Mouse (Mus musculus) cerebellum, adult 18-20 months (tissue): ENCODE data around the gene Sorl1.

Experiments
- DNase-seq, 2 experiments: peaks; one replicate each; pipeline ENCODE4 v3.0.0; 2021

The Sorl1 gene

DNA sequence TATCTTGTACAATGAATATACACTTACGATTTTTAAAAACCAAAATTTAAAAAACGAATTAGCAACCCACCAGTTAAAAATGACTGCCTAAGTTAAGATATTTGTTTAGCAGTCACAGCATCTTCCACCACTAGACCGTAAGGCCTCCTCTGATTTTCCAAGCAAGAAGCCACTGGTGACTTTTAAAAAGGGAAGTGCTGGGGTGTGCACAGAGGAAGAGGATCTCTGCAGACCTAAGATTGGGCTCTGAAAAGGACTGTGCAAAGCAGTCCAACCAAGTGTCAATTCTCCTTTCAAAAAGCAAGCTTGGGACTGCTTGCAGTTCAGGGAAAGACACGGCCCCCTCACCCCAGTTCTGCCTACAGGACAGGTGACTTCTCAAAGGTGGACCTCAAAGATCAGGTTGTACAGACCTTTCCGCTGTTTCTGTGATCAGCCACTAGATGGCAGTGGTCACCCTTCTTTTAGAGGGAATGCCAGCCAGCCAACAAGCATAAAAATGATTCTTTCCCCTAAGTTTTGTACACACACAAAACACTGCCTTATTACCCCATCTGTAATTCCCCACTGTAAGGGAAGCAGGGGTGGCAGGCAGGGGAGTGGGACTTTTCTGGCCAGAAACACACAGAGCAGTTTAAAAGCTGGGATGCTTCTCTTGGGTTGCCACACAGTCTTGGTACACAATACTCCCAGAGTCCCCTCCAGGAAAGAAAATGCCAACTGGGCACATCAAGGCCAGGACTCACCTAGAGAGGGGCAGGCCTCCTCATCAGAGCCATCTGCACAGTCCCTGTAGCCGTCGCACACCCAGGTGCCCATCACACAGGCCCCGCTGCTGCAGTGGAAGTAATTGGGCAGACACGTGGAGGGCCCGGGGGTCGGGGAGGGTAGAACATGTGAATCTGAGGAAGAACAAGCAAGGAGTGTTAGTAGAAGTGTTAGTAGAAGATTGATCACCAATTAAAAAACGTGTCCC lies 124.3 kb downstream of the Sorl1 start:
- peak; percentile 66 to 67 for DNase-seq

DNA sequence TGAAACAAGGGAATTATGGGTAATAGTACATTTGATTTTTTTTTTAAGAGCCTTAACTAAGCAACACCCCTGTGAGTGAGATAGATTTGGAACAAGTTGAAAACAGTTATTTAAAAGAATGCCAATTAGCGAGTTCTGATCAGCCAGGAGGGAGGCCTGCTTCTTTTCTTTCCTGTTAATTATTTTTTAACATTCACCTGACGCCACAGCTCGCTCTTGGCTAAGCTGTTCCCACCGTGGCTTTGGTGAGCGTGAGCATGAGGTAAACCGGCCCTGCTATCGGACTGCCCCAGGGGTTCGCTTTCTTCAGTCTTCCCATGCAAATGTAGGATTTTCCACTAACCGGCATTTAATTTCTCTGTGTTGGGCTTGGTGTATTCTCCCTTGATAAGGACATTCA lies 128.8 kb downstream of the Sorl1 start:
- no peak for DNase-seq

DNA sequence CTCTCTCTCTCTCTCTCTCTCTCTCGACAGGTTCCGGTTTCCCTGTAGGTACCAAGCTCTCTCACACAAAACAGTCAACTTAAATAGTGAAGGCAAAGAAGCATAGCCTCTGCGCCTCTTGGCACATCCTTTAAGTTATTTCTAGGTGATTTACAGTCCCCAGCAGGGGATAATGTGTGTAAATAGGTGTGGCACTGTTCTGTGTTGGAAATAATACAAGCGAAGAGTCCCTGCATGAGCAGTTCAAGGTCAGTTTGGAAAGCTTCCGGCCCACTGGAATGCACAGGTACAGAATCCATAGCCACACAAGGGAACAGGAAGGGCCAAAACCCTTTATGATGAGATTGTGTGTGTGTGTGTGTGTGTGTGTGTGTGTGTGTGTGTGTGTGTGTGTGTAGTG lies 130.3 kb downstream of the Sorl1 start:
- DNase-seq, result no peak

DNA sequence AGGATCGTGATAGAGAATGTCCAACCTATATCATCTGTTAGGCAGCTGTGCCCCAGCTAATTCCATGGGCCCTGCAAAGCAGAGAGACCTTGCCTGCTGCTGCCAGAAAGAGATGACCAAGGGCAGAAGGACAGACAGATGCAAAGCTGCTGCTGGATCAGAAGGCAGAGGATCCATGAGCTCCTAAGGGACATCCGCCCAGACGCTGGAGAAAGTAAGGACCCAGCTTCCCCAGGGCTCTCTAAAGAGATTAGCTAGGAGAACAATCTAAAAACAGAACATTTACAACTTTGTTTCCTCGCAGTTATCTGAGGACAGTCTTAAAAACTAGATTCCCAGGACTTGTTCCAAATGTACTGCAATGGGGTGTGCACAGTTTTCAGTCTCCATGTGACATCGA lies 131.3 kb downstream of the Sorl1 start:
- DNase-seq, result no peak

DNA sequence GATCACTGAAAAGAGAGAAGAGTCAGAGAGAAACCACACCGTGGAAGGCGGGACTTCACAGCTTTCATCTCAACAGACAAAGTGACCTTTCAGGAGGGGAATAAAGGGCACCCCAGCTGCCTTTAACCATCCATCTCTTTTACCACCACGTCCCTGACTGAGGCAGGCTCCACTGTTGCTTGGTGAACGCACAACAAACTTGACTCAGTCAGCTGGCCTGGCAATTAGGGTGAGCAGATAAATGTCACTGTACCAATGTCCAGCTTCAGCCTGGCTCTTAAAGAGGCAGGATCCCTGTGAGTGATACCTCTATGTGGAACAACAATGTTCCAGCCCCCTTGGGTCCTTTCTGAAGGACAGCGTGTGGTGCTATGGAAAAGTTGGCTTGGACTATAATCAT lies 138.5 kb downstream of the Sorl1 start:
- no peak for DNase-seq

DNA sequence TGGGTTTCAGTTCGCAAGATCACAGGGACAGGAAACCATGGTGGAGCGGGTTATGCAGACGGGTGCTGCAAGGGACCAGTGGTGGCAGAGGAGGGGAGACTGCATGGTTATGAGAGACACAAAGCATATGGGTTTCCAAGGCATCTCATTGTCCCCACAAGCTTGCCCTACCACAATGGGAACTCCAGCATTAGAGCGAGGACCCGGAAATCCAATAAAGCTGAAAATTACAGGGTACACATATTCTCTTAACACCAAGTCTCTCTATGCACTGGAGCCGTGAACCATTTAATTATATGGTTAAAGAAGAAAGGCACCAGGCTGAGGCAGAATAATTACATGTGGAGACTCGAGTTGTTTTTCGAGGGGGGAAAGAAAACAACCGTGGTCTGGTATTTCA lies 139.0 kb downstream of the Sorl1 start:
- no peak for DNase-seq

DNA sequence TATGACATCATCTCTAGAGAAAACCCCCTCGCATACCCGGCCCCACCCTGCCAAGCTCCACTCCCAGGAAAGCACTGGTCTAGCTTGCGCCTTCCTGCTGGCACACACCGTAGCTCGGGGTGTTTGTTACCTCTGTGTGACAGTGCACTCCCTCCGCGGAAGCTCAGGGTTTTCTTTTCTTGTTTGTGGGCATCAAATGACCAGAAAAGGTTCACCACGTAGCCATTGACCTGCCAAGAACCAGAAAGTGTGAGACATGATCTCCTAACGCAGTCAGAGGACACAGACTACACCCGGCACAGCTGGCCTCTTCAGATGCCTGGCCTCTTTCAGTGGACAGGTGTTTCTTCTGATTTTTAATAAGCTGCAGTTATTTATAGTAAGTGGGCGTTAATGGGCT lies 139.8 kb downstream of the Sorl1 start:
- DNase-seq, result no peak

DNA sequence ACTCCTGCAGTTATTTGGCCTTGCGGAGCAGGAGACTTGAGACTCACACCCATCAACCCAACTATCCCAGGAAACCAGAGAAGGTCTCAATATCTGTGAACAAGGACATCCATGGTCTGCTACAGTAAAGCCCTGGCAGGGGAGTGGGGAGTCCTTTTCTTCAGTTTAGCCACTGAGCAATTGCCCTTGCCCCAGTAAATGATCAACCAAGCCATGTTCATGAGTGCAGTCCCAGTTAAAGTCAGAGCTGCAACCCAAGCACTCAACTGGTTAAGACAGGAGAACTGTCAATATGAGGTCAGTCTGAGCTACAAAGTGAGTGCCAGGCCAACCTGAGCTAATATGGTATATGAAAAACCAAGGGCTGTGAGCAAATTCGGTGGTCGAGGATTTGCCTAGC lies 140.8 kb downstream of the Sorl1 start:
- no peak for DNase-seq

DNA sequence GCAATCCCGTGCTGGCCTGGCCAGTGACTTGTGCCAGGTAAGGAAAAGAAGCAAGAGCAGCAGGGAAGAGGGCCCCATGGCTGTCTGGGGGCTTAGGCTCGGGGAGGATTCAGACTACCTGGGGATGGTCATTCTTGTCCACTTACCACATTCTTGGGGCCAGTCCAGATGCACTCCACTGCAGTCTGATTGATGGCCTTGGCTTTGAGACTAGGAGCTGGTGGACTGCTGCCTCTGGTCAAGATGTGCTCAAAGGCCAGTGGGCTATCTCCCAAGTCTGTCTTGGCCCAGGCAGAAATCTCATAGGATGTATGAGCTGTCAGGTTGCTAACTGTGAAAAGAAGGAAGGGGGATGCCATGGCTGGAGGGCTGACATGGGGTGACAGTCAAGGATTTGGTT lies 141.3 kb downstream of the Sorl1 start:
- DNase-seq, result no peak

DNA sequence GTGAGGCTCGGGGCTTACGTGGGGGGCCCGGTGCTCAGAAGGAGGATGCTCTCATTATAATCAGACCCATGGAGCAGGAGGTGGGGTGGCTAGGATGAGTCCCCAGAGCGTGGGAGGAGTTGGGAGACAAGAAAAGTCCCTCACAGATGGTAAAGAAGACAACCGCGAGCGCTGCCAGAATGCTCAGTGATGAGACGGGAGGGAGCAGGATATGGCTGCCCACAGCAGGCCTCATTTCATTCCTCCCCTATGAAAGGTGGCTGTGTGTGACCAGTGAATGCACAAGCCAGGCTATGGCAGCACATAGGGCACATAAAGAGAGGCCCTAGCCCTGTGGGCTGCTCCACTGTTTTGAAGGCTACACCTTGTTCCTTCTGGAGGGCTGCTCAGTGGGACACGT lies 142.1 kb downstream of the Sorl1 start:
- DNase-seq, result peak; percentile 49 to 57

DNA sequence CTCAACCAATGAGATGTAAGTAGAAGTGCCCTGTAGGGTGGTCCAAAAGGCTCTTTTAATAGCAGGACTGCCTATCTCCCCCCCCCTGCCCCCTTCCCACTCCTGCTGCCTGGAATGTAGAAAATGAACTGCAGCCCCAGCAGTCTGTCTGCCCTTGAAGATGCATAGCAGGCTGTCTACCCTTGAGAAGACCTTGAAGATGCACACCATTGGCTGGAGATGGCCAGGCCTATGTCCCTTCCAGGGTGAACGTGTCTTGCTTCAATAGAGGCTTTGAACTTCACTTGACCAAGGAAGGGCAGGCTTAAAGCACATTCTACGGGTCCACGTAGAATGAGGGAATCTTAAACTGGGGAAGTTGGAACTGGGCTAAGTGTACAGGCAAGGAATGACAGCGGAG lies 142.8 kb downstream of the Sorl1 start:
- DNase-seq, result no peak

DNA sequence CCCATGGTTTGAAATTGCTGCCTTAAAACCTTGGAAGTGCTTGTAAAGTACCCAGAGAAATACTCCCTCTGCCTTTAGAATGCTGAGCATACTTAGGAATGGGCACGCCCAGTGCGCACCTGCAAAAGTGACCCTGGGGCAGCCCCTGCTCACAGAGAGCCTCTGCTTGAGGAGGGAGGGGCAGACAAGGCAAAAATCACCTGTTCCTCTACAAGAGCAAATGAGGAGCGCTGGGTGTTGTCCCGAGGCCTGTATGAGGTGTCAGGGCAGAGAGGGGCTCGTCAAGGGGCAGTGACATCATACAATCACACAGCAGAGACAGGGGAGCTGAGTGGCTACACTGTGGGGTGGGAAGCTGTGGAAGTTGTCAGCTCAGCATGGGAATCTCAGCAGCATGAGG lies 143.3 kb downstream of the Sorl1 start:
- DNase-seq, result no peak

DNA sequence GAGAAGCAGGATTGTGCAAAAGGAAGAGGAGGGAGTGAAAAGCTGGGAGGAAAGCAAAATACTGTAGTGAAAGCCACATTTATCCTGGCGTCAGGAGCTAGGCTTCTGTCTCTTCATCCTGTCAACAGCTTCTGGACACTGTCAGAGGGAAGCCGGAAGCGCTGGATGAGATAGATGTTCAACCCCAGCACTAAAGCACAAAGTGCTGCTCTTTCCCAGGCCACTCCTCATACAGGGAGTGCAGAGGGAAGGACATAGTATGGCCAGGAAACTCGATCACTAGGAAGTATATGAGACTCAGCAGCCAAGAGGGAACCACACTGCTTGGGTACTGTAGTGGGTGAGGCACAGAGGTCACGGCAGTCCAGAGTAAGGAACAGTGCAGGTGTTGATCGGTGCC lies 145.7 kb downstream of the Sorl1 start:
- DNase-seq, result no peak

DNA sequence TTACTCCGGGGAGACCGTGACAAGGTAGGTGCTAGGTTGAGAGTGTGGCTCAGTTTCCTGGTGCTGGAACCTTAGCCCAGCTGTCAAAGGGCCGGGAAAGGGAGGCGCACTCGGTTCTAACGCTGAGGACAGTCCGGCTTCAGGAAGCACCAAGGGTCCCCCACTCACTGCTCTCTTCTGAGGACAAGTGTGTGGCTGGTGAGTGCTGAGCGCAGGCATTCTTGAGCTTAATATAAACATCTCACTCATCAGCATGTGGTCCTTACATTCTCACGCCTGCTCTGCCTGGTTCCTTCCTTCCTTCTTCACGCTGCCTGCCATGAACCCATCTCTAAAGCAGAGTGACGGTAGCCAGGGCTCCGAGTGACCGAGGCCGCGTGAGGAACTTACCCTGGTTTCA lies 148.1 kb downstream of the Sorl1 start:
- DNase-seq, result no peak

DNA sequence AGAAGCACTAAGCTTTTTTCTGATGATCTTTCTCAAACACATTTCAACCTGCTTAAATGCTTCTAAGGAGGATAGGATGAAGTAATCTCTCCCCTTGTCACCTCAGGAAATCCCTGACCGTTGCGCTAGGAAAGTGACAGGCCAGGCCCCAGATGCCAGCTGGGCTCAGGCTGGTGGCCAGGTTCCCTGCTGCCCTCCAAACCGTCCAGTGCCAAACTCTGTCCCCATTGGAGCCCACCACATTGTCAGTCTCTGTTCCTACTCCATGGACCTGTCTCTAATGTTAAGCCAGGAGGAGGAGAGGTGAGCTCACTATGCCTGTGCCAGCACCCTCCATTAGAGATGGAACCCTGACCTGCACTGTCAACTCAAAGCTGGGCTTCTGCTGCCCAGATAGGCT lies 149.4 kb downstream of the Sorl1 start:
- peak; percentile 46 to 54 for DNase-seq

DNA sequence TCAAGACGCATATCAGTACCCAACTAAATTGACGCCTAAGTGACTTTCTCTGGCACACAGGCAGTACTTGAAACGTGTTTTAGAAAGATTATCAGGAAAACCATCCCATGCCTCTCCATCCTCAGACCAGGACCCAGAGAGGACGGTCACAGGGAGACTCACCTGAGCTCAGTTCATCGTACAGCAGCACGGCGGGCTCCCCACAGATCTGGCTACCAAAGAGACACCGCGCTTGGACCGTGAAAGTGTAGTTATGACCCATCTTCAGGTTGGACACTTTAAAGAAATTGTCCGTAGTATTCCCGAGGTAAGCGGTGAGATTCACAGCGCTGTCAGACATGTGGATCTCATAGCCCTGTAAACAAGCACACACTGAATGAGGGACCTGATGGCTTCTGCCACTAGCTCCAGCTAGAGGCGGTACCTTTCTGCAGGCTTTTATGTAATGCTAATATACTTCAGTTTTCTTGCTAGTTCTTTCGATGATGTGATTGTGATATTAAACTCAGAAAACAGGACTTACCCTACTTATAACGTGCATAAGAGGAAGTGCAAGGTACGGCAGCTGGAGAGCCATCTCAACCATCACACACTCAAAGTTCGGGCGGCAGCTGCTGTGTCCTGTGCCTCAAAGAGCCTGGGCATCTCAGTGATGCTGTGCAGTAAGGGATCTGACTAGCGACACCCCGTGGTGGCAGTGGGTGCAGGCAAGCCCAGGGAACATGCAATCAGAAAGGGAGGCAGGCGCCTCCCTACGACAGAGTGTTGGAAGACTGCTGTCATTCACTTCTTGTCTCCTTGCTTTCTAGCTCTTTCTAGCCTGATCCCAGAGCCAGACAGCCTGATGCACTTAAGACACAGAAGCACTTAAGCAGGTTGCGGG lies 150.1 kb downstream of the Sorl1 start:
- peak; percentile 59 to 68 for DNase-seq

DNA sequence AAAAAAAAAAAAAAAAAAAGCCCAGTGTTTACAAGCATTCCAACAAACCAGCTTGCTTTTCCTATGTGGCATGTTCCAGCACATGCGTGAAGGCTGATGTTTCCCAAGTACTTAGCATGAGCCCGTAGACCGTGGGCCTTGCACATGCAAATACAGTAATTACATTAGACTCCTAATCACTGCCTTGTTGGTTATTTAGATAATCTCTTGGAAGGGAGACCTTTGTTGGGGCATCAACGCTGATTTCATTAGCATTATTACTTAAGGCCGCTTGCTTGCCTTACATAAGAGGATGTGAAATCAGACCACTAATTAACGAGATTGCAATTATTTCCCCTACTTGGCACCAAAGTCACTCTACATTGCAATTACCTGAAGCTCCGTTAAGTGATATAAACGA lies 154.1 kb downstream of the Sorl1 start:
- DNase-seq, result no peak

DNA sequence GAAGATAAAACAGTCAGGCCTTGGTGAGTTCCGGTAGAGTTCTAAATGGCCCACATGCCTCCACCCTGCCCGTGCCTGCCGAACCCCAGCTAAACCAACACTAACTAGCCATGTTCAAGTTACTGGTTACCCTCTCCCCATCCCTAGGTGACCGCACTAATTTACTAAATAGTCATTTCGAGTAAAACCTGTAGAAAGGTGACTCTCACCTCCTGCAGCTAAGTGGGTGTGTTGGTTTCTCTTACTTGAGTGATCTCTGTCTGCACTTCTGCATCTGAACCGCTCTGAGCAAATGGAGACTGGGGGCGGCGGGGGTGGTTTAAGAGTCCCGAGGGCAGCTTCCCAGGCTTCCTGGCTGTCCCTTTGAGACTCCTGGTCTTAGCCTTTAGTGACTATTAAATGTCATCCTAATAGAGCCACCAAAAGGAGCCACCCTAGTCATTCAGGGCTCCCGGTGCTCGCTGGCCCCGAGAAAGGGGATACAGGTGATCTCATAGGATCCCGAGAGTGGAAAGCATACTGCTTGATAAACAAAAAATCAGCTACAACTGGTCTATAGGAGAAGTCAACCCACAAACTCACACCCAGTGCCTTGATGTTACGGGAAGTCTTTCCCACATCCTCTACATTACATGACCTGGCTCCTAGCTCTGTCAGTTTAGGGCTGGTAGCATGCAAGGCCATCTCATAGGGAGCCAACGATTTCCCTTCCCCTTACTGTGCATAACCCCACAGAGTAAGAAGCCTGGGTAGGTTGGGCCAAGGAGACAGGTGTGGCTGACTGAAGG lies 155.2 kb downstream of the Sorl1 start:
- DNase-seq, result no peak

DNA sequence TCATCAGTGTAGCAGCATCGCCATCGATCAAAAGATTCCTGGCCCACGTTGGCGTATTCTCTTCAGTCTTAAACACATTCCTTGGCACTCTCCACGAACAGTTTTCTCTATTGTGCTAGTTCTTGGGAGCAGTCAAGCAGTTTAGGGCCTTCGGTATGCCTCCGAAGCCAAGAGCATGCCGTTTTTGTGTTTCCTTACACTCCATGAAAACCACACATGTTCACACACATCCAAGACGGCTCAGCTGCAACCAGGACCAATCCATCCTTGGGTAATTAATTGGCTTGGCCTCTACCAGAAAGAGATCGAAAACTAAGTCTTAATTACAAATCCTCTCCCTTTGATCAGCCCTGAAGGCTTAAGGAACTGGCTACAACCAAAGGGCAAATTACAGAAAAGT lies 162.8 kb downstream of the Sorl1 start:
- no peak for DNase-seq

DNA sequence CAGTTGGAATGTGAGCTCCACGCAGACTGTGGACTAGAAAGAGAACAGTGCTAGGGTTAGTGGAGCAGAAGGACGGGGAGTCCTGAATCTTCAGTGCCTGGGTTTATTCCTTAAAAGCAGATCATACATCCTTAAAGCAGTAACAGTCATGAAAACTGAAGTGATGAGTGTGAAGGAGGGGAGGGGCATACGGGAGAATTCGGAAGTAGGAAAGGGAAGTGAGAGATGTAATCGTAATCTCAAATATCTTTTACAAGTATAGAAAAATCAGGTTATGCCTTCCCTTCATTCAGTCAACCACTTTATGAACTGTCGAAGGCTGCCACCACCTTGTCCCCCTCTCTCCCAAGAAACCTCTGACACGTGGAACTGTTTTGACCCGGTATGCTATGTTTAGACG lies 165.8 kb downstream of the Sorl1 start:
- no peak for DNase-seq

DNA sequence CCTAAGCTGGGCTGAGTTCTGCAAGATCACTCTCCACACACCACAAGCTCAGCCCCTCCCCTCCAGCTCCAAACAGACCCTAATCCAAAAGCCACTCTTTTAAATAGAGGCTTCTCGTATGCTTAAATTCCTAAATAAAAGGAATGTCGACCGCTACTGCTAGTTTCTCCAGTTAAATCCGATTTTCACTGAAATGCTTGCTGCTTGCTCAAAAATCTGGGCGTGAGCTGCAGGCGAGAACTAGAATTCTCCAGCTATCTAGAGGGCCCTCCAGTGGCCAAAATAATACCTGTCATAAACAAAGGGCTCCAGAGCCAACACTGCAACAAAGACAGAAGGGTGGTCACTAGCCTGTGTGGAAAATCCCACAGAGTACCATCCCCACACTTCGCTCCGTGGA lies 170.6 kb downstream of the Sorl1 start:
- DNase-seq, result peak; percentile 46 to 47

DNA sequence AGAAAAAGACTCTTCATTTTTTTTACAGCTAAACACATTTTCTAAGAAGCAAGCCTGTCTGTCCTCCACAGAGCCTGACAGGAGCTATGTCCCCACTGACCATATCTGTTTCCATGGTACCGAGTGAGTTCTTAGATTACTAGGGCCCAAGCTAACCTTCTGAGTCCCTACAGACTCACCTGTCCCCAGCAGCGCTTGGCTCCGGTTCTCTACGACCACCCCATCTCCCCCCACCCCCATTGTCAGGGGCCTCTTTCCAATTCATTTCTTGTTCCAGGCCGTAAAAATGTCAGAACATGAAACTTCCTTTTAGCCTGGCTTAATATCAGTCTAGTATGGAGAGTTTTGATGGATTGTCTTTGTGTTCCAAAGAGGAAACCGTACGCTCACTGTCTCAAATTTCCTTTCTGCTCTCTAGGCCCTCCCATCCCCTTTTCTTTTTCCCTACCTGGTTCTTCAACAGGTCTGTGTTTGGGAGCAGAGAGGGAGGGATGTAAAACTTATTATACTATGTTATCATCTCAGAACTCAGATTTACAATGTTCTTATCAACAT lies 171.4 kb downstream of the Sorl1 start:
- DNase-seq, result no peak
